ENCODE assay signal across 14 mouse cellular contexts in genomic region chr17:30335746-30336145, GRCm38 (mm10).
DNase-seq lines count a peak whose midpoint lies in the region; ATAC-seq lines count a peak whose summit lies in the region.
"Had no signal": no experiment of that assay in that cellular context is flagged by ENCODE, and none has a peak within 500 bp of the region (broad histone marks: within the 10 kb centered on the region; RNA-seq: fewer than 3 reads in every experiment).

No protein-coding gene starts in this region.

- DNase-seq in midbrain, embryonic 10.5 days (ENCODE audit: low spot score) = no peak
- DNase-seq in midbrain, embryonic 14.5 days = no peak
- peak; percentile 17 for DNase-seq in c-Kit-positive CD71-negative TER-119-negative erythroid progenitor cells, embryonic 14.5 days (ENCODE audit: low read depth)
- DNase-seq in kidney, postnatal 25 days = no peak
- DNase-seq in heart, adult 9 months (ENCODE audit: low spot score in 2 of 2) = no peak
- DNase-seq: adrenal gland, adult 8-10 months; right cerebral cortex, postnatal 14 days had no signal

- H3K4me1 ChIP-seq in midbrain, embryonic 10.5 days = peaks cover 50% of the 10 kb centered on the region
- H3K4me1 ChIP-seq in midbrain, embryonic 14.5 days (ENCODE audit: control insufficient read depth, insufficient read depth, low read length) = peaks cover 7% of the 10 kb centered on the region; the same call in 1 of the 2 replicates
- H3K4me1 ChIP-seq in embryonic facial prominence, embryonic 15.5 days = no peaks in the 10 kb centered on the region

- WGBS in midbrain, embryonic 10.5 days = 71% methylated on average over 8 of the region's 8 CpGs
- WGBS in midbrain, embryonic 14.5 days = 76% methylated on average over 8 of the region's 8 CpGs
- WGBS in embryonic facial prominence, embryonic 15.5 days = 40% methylated on average over 8 of the region's 8 CpGs

- peak overlapping the region; percentile 63; the same call in 1 of the 2 replicates for H3K27ac ChIP-seq in midbrain, embryonic 10.5 days (replicated peaks)
- no peak overlapping the region for H3K27ac ChIP-seq in midbrain, embryonic 14.5 days (replicated peaks; ENCODE audit: low read depth, low read length)
- no peak overlapping the region for H3K27ac ChIP-seq in embryonic facial prominence, embryonic 15.5 days (replicated peaks)
- H3K27ac ChIP-seq: hindbrain, embryonic 13.5 days; liver, embryonic 14.5 days; stomach, postnatal 0 days had no signal

- no peak overlapping the region for H3K4me3 ChIP-seq in midbrain, embryonic 10.5 days
- H3K4me3 ChIP-seq in midbrain, embryonic 14.5 days (replicated peaks; ENCODE audit: low read depth, low read length) = no peak overlapping the region
- H3K4me3 ChIP-seq in embryonic facial prominence, embryonic 15.5 days (replicated peaks) = no peak overlapping the region
- H3K4me3 ChIP-seq: heart, embryonic 12.5 days; hindbrain, embryonic 13.5 days had no signal

- no peaks in the 10 kb centered on the region for H3K27me3 ChIP-seq in midbrain, embryonic 10.5 days (ENCODE audit: low read depth, poor library complexity, severe bottlenecking)
- no peaks in the 10 kb centered on the region for H3K27me3 ChIP-seq in midbrain, embryonic 14.5 days (ENCODE audit: control insufficient read depth, insufficient read depth, low read length)
- H3K27me3 ChIP-seq in embryonic facial prominence, embryonic 15.5 days = no peaks in the 10 kb centered on the region
- H3K27me3 ChIP-seq: heart, embryonic 12.5 days; hindbrain, embryonic 13.5 days had no signal

- ATAC-seq in midbrain, embryonic 14.5 days (ENCODE audit: low FRiP score, low TSS enrichment) = no peak
- peak; percentile 57; the same call in 1 of the 2 replicates for ATAC-seq in embryonic facial prominence, embryonic 15.5 days (ENCODE audit: insufficient number of reproducible peaks, low FRiP score, low TSS enrichment, low read depth)
- ATAC-seq in monocyte, adult 5-6 weeks (replicated peaks; ENCODE audit: insufficient number of reproducible peaks, low FRiP score, low TSS enrichment, poor library complexity, severe bottlenecking) = 0 out of 2 replicates have a peak, but pooled peaks have one; percentile 40
- ATAC-seq: forebrain, embryonic 16.5 days had no signal

- H3K36me3 ChIP-seq in midbrain, embryonic 10.5 days = no peaks in the 10 kb centered on the region
- H3K36me3 ChIP-seq in midbrain, embryonic 14.5 days (ENCODE audit: control insufficient read depth, insufficient read depth, low read length) = no peaks in the 10 kb centered on the region
- H3K36me3 ChIP-seq in embryonic facial prominence, embryonic 15.5 days = no peaks in the 10 kb centered on the region
- H3K36me3 ChIP-seq: heart, embryonic 12.5 days; hindbrain, embryonic 13.5 days had no signal

- no peaks in the 10 kb centered on the region for H3K9me3 ChIP-seq in midbrain, embryonic 10.5 days (replicated peaks)
- no peaks in the 10 kb centered on the region for H3K9me3 ChIP-seq in midbrain, embryonic 14.5 days (ENCODE audit: control insufficient read depth, low read length)
- no peaks in the 10 kb centered on the region for H3K9me3 ChIP-seq in embryonic facial prominence, embryonic 15.5 days (replicated peaks)
- H3K9me3 ChIP-seq: heart, embryonic 12.5 days; hindbrain, embryonic 13.5 days had no signal

- no peak overlapping the region for H3K4me2 ChIP-seq in midbrain, embryonic 14.5 days (ENCODE audit: low read length)
- H3K4me2 ChIP-seq in embryonic facial prominence, embryonic 15.5 days (replicated peaks) = no peak overlapping the region
- H3K4me2 ChIP-seq: heart, embryonic 12.5 days; hindbrain, embryonic 13.5 days had no signal

- no peak overlapping the region for H3K9ac ChIP-seq in midbrain, embryonic 14.5 days (replicated peaks; ENCODE audit: low read length)
- no peak overlapping the region for H3K9ac ChIP-seq in embryonic facial prominence, embryonic 15.5 days
- H3K9ac ChIP-seq: heart, embryonic 12.5 days; hindbrain, embryonic 13.5 days; liver, embryonic 14.5 days had no signal
